Mouse (Mus musculus) thymus, adult 2 months (tissue): ENCODE results near the gene Zfp27.
"Not testable (repeated sequence)": the region's sequence is repeated elsewhere in the genome, so short reads cannot be mapped to it uniquely, and the experiment has no call there.

Experiments used
- CTCF ChIP-seq: fragments of 200-500 bp; IDR thresholded peaks from 2 replicates; pipeline ENCODE4 v1.5.1; 2012; ENCODE audit warnings: mild to moderate bottlenecking, control low read depth, low read length, moderate library complexity, borderline replicate concordance; ENCODE audit not compliant: control insufficient read depth, poor library complexity, insufficient read depth; ENCODE audit errors: extremely low read depth
- POLR2A ChIP-seq: fragments of 200-500 bp; IDR thresholded peaks from 2 replicates; pipeline ENCODE4 v1.6.1; 2012; ENCODE audit warnings: mild to moderate bottlenecking, low read length, control low read depth, moderate library complexity; ENCODE audit not compliant: control insufficient read depth, poor library complexity, insufficient read depth; ENCODE audit errors: extremely low read depth

DNA sequence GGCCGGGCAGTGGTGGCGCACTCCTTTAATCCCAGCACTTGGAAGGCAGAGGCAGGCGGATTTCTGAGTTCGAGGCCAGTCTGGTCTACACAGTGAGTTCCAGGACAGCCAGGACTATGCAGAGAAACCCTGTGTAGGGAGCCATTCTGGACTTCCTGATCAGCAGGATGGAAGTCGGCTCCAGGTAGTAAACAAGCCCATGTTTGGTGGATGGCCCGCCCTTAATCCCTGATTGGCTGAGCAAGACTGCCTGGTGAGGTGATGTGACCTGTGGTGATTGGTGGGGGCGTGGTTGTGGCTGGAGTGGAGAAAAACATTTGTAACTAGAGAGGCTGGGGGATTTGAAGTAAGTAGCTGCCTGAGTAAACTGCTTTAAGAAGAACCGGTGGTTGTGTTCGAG is 28.8 kb downstream of the Zfp27 start:
- not testable (repeated sequence) for TF ChIP-seq POLR2A, CTCF
